Mouse (Mus musculus) stomach, embryonic 15.5 days (tissue): ENCODE data around the gene Vps50. TPM values are rescaled to one million over a fixed set of nuclear protein-coding genes. Genes with fewer than 3 reads are reported as not detected.

Experiments used
- ATAC-seq: fragments of 200-750 bp; cut with Nextera tagmentation; 2 replicates; pipeline ENCODE4 v1.8.0; 2017; ENCODE audit warnings: low read depth, moderate number of reproducible peaks, moderate TSS enrichment; ENCODE audit not compliant: insufficient read depth, low FRiP score
- H3K27ac ChIP-seq: fragments of 300-500 bp; sonication (generic); 2 replicates; pipeline ENCODE4 v1.5.1; 2015; ENCODE audit warnings: mild to moderate bottlenecking, inconsistent platforms
- H3K27me3 ChIP-seq: fragments of 300-500 bp; sonication (generic); replicated peaks from 2 replicates; pipeline ENCODE4 v1.6.1; 2015; ENCODE audit warnings: inconsistent platforms
- H3K36me3 ChIP-seq: fragments of 300-500 bp; sonication (generic); 2 replicates; pipeline ENCODE4 v1.6.1; 2015; ENCODE audit warnings: inconsistent platforms
- H3K4me1 ChIP-seq: fragments of 300-500 bp; sonication (generic); 2 replicates; pipeline ENCODE4 v1.6.1; 2015; ENCODE audit warnings: inconsistent platforms
- H3K4me2 ChIP-seq: fragments of 300-500 bp; sonication (generic); 2 replicates; pipeline ENCODE4 v1.6.1; 2015; ENCODE audit warnings: mild to moderate bottlenecking, inconsistent platforms
- H3K4me3 ChIP-seq: fragments of 300-500 bp; sonication (generic); replicated peaks from 2 replicates; pipeline ENCODE4 v1.5.1; 2015; ENCODE audit warnings: inconsistent platforms
- H3K9ac ChIP-seq: fragments of 300-500 bp; sonication (generic); 2 replicates; pipeline ENCODE4 v1.6.1; 2015; ENCODE audit warnings: inconsistent platforms
- H3K9me3 ChIP-seq: fragments of 300-500 bp; sonication (generic); 2 replicates; pipeline ENCODE4 v1.6.1; 2016; ENCODE audit warnings: inconsistent platforms
- WGBS: fragments of 180-500 bp; shearing (Covaris S2); methylation state at CpG from one replicate; pipeline ENCODE4 v1.1.7; 2015; 5-methylcytosine and 5-hydroxymethylcytosine counted together
- polyA plus RNA-seq: library from polyadenylated mRNA; unstranded; fragments of >200 nt; fragmentation: Nextera tagmentation; extraction: Ambion mirVana; gene quantifications from 2 replicates; pipeline ENCODE4 v1.2.1, GENCODE M21; 2015

Gene Vps50
- 26.7 and 28.4 TPM in 2 replicates for polyA plus RNA-seq

GRCm38 (mm10) chr6:3498162-3498848 lies at the start of gene Vps50, which contains the start of gene Hepacam2:
Gene Vps50 (plus strand): TSS chr6:3498382.
Gene Hepacam2 (minus strand): TSS chr6:3498298.
- 2% methylated on average over 28 of the region's 28 CpGs for WGBS
- H3K9me3 ChIP-seq: no peaks in the 10 kb centered on the region
- H3K27me3 ChIP-seq: no peaks in the 10 kb centered on the region
- H3K27ac ChIP-seq: no peak within 1 kb of the TSS
- ATAC-seq: peak; percentile 99
- H3K4me1 ChIP-seq: peaks cover 8% of the 10 kb centered on the region; the same call in 1 of the 2 replicates
- H3K36me3 ChIP-seq: no peaks in the 10 kb centered on the region
- peak within 1 kb of the TSS; percentile 82 for H3K4me2 ChIP-seq
- H3K9ac ChIP-seq: peak within 1 kb of the TSS; percentile 42; the same call in 1 of the 2 replicates
- H3K4me3 ChIP-seq: peak within 1 kb of the TSS; percentile 66

DNA sequence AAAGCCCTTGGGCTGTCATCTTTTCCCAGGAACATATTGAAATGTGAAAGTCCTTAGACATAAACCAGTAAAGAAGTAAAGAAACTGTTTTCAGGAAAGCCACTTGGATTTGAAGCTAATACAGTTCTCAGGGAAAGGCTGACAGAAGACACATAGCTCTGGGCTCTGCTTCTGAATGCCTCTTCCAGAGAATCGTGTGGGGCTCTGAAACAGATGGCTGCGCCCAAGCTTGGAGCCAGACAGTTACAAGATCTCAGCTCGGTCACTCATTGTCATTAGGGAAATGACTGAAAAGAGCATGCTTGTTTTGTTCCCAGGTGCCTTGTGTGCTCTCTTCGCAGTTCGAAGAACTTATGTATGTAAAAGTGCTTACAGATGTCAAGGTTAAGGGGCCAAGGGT lies 43.8 kb upstream of the Vps50 start:
- no peak overlapping the region for H3K27ac ChIP-seq
- H3K4me2 ChIP-seq: no peak overlapping the region
- no peaks in the 10 kb centered on the region for H3K9me3 ChIP-seq
- H3K36me3 ChIP-seq: no peaks in the 10 kb centered on the region
- 41% methylated on average over 5 of the region's 5 CpGs for WGBS
- H3K4me1 ChIP-seq: no peaks in the 10 kb centered on the region
- ATAC-seq: no peak
- no peak overlapping the region for H3K4me3 ChIP-seq
- H3K9ac ChIP-seq: no peak overlapping the region
- no peaks in the 10 kb centered on the region for H3K27me3 ChIP-seq

- Histone ChIP-seq H3K36me3 (no peaks in the 10 kb centered on the region), H3K27ac (no peak overlapping the region), H3K27me3 (no peaks in the 10 kb centered on the region), H3K9me3 (no peaks in the 10 kb centered on the region), H3K4me1 (no peaks in the 10 kb centered on the region), H3K4me2 (no peak overlapping the region), H3K4me3 (no peak overlapping the region), H3K9ac (no peak overlapping the region)
- 70% methylated on average over 11 of the region's 11 CpGs for WGBS
- no peak for ATAC-seq
Observed at GRCm38 (mm10) chr6:3455944-3456536, 42.1 kb upstream of the Vps50 start.

DNA sequence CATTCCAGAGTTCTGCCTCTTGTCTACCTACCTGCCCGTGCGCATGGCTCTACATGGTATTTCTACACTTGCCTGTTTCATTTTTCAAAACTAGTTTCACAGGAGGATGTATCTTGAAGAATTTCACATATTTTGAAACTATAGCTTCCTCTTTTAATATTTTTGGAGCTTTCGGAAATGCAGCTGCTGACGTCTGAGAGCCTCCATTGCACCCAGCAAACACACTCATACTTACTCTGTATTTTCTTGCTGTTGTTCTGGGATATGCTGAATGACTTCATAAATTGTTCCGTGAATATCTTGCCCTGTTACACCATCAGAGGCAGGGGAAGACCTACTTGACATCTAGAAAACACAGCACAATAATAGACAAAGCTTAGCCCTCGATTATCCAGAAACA lies 35.2 kb upstream of the Vps50 start:
- Histone ChIP-seq H3K36me3 (no peaks in the 10 kb centered on the region), H3K4me3 (no peak overlapping the region), H3K27me3 (no peaks in the 10 kb centered on the region), H3K9me3 (no peaks in the 10 kb centered on the region), H3K9ac (no peak overlapping the region), H3K27ac (no peak overlapping the region), H3K4me2 (no peak overlapping the region), H3K4me1 (no peaks in the 10 kb centered on the region)
- ATAC-seq: no peak
- 71% methylated on average over 6 of the region's 6 CpGs for WGBS

GRCm38 (mm10) chr6:3463594-3463993 lies 34.6 kb upstream of the Vps50 start:
- ATAC-seq: no peak
- 78% methylated on average over 2 of the region's 2 CpGs for WGBS
- Histone ChIP-seq H3K36me3 (no peaks in the 10 kb centered on the region), H3K4me3 (no peak overlapping the region), H3K9ac (no peak overlapping the region), H3K27me3 (no peaks in the 10 kb centered on the region), H3K4me1 (no peaks in the 10 kb centered on the region), H3K4me2 (no peak overlapping the region), H3K27ac (no peak overlapping the region), H3K9me3 (no peaks in the 10 kb centered on the region)

GRCm38 (mm10) chr6:3468627-3469026 lies 29.6 kb upstream of the Vps50 start:
- Histone ChIP-seq H3K27ac (no peak overlapping the region), H3K4me2 (no peak overlapping the region), H3K4me1 (no peaks in the 10 kb centered on the region), H3K36me3 (no peaks in the 10 kb centered on the region), H3K4me3 (no peak overlapping the region), H3K9me3 (no peaks in the 10 kb centered on the region), H3K9ac (no peak overlapping the region), H3K27me3 (no peaks in the 10 kb centered on the region)
- ATAC-seq: no peak
- 51% methylated on average over 1 of the region's 1 CpGs for WGBS

DNA sequence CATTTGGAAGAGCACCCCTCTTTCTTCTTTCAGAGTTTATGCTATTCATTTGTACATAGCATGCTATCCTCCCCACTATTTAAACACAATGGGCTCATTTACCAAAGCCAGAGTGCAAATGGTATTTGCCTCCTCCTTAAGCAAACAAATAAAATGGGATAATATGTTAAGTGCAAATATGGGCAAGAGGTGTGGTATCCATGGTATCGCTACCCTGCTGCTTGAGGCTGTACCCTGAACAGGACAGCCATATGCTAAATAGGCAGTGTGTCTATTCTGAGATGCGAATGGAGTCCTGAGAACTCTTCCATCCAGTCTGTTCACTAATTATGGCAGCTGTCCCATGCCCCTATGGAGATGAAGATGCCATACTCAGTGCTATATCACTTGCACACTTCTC lies 27.5 kb upstream of the Vps50 start:
- Histone ChIP-seq H3K4me2 (no peak overlapping the region), H3K4me3 (no peak overlapping the region), H3K27ac (no peak overlapping the region), H3K9ac (no peak overlapping the region), H3K36me3 (no peaks in the 10 kb centered on the region), H3K4me1 (no peaks in the 10 kb centered on the region), H3K27me3 (no peaks in the 10 kb centered on the region), H3K9me3 (no peaks in the 10 kb centered on the region)
- peak; percentile 58; the same call in 1 of the 2 replicates for ATAC-seq
- WGBS: 63% methylated on average over 2 of the region's 2 CpGs

DNA sequence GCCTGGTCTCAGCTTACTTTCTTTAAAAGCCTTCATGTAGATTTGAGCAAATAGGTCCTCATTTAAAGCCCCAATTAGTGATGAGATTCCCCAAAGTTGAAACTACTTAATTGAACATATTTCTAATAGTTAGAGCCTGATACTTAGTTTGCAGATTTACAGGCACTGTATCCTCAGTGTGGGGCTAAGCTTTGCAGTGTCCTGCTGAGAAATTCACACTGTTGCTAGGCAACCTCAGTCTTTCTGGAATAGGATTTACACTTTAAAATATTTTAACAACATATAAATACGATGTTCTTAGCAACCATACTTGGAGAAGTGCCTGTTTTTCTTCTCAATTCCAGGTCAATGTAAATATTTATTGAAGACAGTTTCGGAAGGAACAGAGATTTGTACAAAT lies 21.9 kb upstream of the Vps50 start:
- no peaks in the 10 kb centered on the region for H3K9me3 ChIP-seq
- no peak overlapping the region for H3K27ac ChIP-seq
- H3K4me3 ChIP-seq: no peak overlapping the region
- H3K9ac ChIP-seq: no peak overlapping the region
- no peaks in the 10 kb centered on the region for H3K4me1 ChIP-seq
- no peak overlapping the region for H3K4me2 ChIP-seq
- ATAC-seq: no peak
- 20% methylated on average over 2 of the region's 2 CpGs for WGBS
- no peaks in the 10 kb centered on the region for H3K27me3 ChIP-seq
- no peaks in the 10 kb centered on the region for H3K36me3 ChIP-seq

DNA sequence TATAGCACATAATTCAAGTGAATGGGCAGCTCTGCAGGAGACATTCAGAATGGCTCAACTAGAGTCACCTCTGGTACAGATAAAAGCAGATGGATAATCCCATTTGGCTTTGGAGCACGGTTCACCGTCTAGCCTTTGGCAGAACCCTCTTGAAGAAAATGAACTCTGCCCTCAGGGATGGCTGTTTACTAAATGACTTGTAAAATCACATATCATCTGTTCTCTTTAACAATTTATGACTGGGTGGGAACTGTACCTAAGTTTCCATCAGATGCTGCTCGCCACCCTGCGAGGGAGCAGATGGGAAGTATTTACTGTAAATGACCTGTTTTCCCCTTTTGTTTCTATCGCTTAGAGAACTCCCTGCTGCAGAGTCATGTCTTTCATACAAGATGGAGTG lies 18.3 kb upstream of the Vps50 start:
- H3K4me3 ChIP-seq: no peak overlapping the region
- no peaks in the 10 kb centered on the region for H3K27me3 ChIP-seq
- no peaks in the 10 kb centered on the region for H3K9me3 ChIP-seq
- H3K36me3 ChIP-seq: no peaks in the 10 kb centered on the region
- no peaks in the 10 kb centered on the region for H3K4me1 ChIP-seq
- no peak overlapping the region for H3K27ac ChIP-seq
- no peak overlapping the region for H3K4me2 ChIP-seq
- H3K9ac ChIP-seq: no peak overlapping the region
- no peak for ATAC-seq
- WGBS: 52% methylated on average over 5 of the region's 5 CpGs

GRCm38 (mm10) chr6:3481705-3482104 lies 16.5 kb upstream of the Vps50 start:
- H3K9ac ChIP-seq: no peak overlapping the region
- no peaks in the 10 kb centered on the region for H3K4me1 ChIP-seq
- H3K4me3 ChIP-seq: no peak overlapping the region
- 76% methylated on average over 3 of the region's 3 CpGs for WGBS
- no peaks in the 10 kb centered on the region for H3K36me3 ChIP-seq
- H3K9me3 ChIP-seq: no peaks in the 10 kb centered on the region
- H3K27ac ChIP-seq: no peak overlapping the region
- no peak overlapping the region for H3K4me2 ChIP-seq
- no peaks in the 10 kb centered on the region for H3K27me3 ChIP-seq
- no peak for ATAC-seq

DNA sequence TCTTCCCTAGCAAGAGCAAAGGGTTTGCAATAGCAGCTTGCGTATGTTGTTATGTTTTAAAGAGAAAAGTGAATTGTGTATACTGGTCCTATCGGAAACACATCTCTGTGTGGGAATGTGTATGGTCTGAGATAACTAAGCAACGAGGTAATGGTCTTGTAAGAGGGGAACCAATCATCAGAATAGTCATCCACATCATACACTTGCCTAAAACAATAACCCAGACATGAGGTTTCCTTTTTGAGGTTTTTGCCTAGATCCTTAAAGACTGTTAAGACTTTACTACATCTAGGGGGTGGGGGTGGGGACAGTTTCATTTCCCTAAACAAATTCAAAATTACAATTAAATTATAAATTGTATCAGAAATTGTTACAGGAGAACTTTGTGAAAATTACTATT lies 13.0 kb upstream of the Vps50 start:
- H3K36me3 ChIP-seq: no peaks in the 10 kb centered on the region
- no peak overlapping the region for H3K27ac ChIP-seq
- H3K4me2 ChIP-seq: no peak overlapping the region
- H3K9me3 ChIP-seq: no peaks in the 10 kb centered on the region
- ATAC-seq: no peak
- H3K4me1 ChIP-seq: no peaks in the 10 kb centered on the region
- no peaks in the 10 kb centered on the region for H3K27me3 ChIP-seq
- WGBS: 77% methylated on average over 3 of the region's 3 CpGs
- no peak overlapping the region for H3K9ac ChIP-seq
- no peak overlapping the region for H3K4me3 ChIP-seq

DNA sequence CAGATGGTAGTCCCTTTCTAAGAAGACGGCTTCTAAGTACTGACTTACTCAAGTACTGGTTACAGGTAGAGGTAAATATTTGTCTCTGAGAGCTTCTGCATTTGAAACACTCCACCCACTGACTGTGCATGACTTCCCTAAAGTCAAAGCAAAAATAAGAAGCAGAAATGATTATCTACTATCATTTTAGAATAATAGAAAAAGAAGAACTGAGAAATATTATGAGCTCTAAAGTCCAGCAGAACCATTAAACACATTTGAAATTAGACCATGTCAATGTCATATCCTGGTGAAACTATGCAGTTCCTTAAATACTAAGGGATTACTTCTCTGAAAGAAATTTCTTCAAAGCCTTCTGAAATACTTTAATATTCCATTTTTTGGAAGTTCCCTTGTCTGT lies 10.8 kb upstream of the Vps50 start:
- H3K27me3 ChIP-seq: no peaks in the 10 kb centered on the region
- ATAC-seq: no peak
- no peak overlapping the region for H3K9ac ChIP-seq
- no peak overlapping the region for H3K27ac ChIP-seq
- WGBS: 68% methylated on average over 1 of the region's 1 CpGs
- no peaks in the 10 kb centered on the region for H3K36me3 ChIP-seq
- no peak overlapping the region for H3K4me2 ChIP-seq
- no peaks in the 10 kb centered on the region for H3K4me1 ChIP-seq
- H3K9me3 ChIP-seq: no peaks in the 10 kb centered on the region
- H3K4me3 ChIP-seq: no peak overlapping the region
